Mouse (Mus musculus) olfactory bulb, adult 2 months (tissue): Measurements from ENCODE around the gene Krtap19-1.

Experiments
- CTCF ChIP-seq: fragments of 200-500 bp; IDR thresholded peaks from 2 replicates; pipeline ENCODE4 v1.5.1; 2012; ENCODE audit warnings: low read depth, mild to moderate bottlenecking, low read length, moderate library complexity; ENCODE audit not compliant: insufficient read depth
- POLR2A ChIP-seq: fragments of 200-500 bp; IDR thresholded peaks from 2 replicates; pipeline ENCODE4 v1.6.1; 2012; ENCODE audit warnings: mild to moderate bottlenecking, low read depth, low read length, moderate library complexity; ENCODE audit not compliant: insufficient read depth

DNA sequence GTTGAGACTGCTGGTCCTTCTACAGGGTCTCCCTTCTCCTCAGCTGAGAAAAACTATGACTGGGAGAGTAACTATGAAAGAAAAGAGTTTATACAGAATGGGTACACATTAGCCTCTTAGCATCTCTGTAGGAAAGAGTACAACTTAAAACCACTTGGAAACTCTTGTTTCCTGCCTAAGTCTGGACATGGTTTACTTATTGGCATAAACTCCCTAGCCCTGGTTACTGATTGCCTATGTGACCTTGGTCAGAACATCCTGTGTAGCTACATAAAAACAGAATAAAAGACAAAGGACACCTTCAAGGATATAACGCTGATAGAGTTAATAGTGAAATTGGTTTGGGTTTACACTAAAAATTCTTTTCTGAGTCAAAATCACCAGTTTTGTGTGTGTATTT is 21.8 kb downstream of the Krtap19-1 start:
- TF ChIP-seq CTCF: no peak
- no peak for TF ChIP-seq POLR2A
